Mouse (Mus musculus): ENCODE measurements at regions not wholly inside any gene's neighbourhood (a gene's known extent, or its start where the extent isn't known, plus 50 kb on each side); places are given as distances from the start of the nearest gene placed in this dataset.

GRCm38 (mm10) chr4:70160525-70161224, 249.6 kb downstream of the Cdk5rap2 start:
- H3K4me1 ChIP-seq (replicated peaks; ENCODE audit: control insufficient read depth in 2 of 2, insufficient read depth in 2 of 2, low read length in 1 of 2) = peaks cover 12 to 14% of the 10 kb centered on the region in 2 experiments
- H3K4me3 ChIP-seq (ENCODE audit: insufficient read depth in 1 of 2, low read depth in 2 of 2, low read length in 2 of 2) = no peak overlapping the region
- no peaks in the 10 kb centered on the region for H3K27me3 ChIP-seq (ENCODE audit: control insufficient read depth, insufficient read depth, low read length)
- 30% methylated on average over 1 of the region's 1 CpGs for WGBS (ENCODE audit: insufficient replicate concordance)
- H3K36me3 ChIP-seq (replicated peaks; ENCODE audit: control insufficient read depth, insufficient read depth, low read depth) = no peaks in the 10 kb centered on the region
- H3K4me2 ChIP-seq (ENCODE audit: low read depth) = no peak overlapping the region
- TF ChIP-seq EP300 (IDR thresholded peaks at IDR 0.05; ENCODE audit: low read depth) (no peak), CTCF (IDR thresholded peaks at IDR 0.05; ENCODE audit: low read depth) (no peak)
- H3K27ac ChIP-seq = peak overlapping the region; percentile 3; the same call in 1 of the 2 replicates
- H3K9ac ChIP-seq (replicated peaks) = no peak overlapping the region
- H3K9me3 ChIP-seq (ENCODE audit: control insufficient read depth, low read length) = no peaks in the 10 kb centered on the region
- DNase-seq (ENCODE audit: low read depth in 3 of 3, low spot score in 3 of 3) = no peak
- ATAC-seq (ENCODE audit: insufficient read depth) = peak; percentile 74; the same call in 1 of the 2 replicates

GRCm38 (mm10) chr4:70160062-70160461, 250.2 kb downstream of the Cdk5rap2 start:
- Histone ChIP-seq H3K27me3 (ENCODE audit: control insufficient read depth, insufficient read depth, low read length) (no peaks in the 10 kb centered on the region), H3K9me3 (ENCODE audit: control insufficient read depth, low read length) (no peaks in the 10 kb centered on the region), H3K4me2 (ENCODE audit: low read depth) (no peak overlapping the region; the same call in 1 of the 2 replicates), H3K9ac (replicated peaks) (no peak overlapping the region), H3K4me3 (ENCODE audit: insufficient read depth in 1 of 2, low read depth in 2 of 2, low read length in 2 of 2) (no peak overlapping the region), H3K4me1 (replicated peaks; ENCODE audit: control insufficient read depth in 2 of 2, insufficient read depth in 2 of 2, low read length in 1 of 2) (peaks cover 12 to 14% of the 10 kb centered on the region in 2 experiments), H3K36me3 (replicated peaks; ENCODE audit: control insufficient read depth, insufficient read depth, low read depth) (no peaks in the 10 kb centered on the region), H3K27ac (no peak overlapping the region)
- 61% methylated on average over 1 of the region's 1 CpGs for WGBS (ENCODE audit: insufficient replicate concordance)
- DNase-seq (ENCODE audit: low read depth in 3 of 3, low spot score in 3 of 3) (peak in 2 of 3 experiments; percentile 37 to 39), ATAC-seq (ENCODE audit: insufficient read depth) (peak; percentile 89)
- TF ChIP-seq EP300 (IDR thresholded peaks at IDR 0.05; ENCODE audit: low read depth) = peak; percentile 79
- no peak for TF ChIP-seq CTCF (IDR thresholded peaks at IDR 0.05; ENCODE audit: low read depth)

- H3K27me3 ChIP-seq (ENCODE audit: control insufficient read depth, insufficient read depth, low read length) = no peaks in the 10 kb centered on the region
- H3K9me3 ChIP-seq (ENCODE audit: control insufficient read depth, low read length) = no peaks in the 10 kb centered on the region
- no peak overlapping the region for H3K4me2 ChIP-seq (ENCODE audit: low read depth)
- TF ChIP-seq EP300 (IDR thresholded peaks at IDR 0.05; ENCODE audit: low read depth) (no peak), CTCF (IDR thresholded peaks at IDR 0.05; ENCODE audit: low read depth) (no peak)
- no peak overlapping the region for H3K27ac ChIP-seq
- no peak overlapping the region for H3K4me3 ChIP-seq (ENCODE audit: insufficient read depth in 1 of 2, low read depth in 2 of 2, low read length in 2 of 2)
- WGBS (ENCODE audit: insufficient replicate concordance) = 39% methylated on average over 3 of the region's 3 CpGs
- no peak overlapping the region for H3K9ac ChIP-seq (replicated peaks)
- ATAC-seq (ENCODE audit: insufficient read depth) (no peak), DNase-seq (ENCODE audit: low read depth in 3 of 3, low spot score in 3 of 3) (no peak)
- no peaks in the 10 kb centered on the region for H3K36me3 ChIP-seq (replicated peaks; ENCODE audit: control insufficient read depth, insufficient read depth, low read depth)
- peaks cover 2 to 3% of the 10 kb centered on the region in 2 experiments; a peak in 2 of 4 replicates for H3K4me1 ChIP-seq (replicated peaks; ENCODE audit: control insufficient read depth in 2 of 2, insufficient read depth in 2 of 2, low read length in 1 of 2)
Observed at GRCm38 (mm10) chr4:70153179-70153578, 257.1 kb downstream of the Cdk5rap2 start.

- Histone ChIP-seq H3K4me1 (replicated peaks; ENCODE audit: control insufficient read depth in 2 of 2, insufficient read depth in 2 of 2, low read length in 1 of 2) (no peaks in the 10 kb centered on the region), H3K4me2 (ENCODE audit: low read depth) (no peak overlapping the region), H3K9me3 (ENCODE audit: control insufficient read depth, low read length) (no peaks in the 10 kb centered on the region), H3K27ac (no peak overlapping the region), H3K4me3 (ENCODE audit: insufficient read depth in 1 of 2, low read depth in 2 of 2, low read length in 2 of 2) (no peak overlapping the region), H3K9ac (replicated peaks) (no peak overlapping the region), H3K36me3 (replicated peaks; ENCODE audit: control insufficient read depth, insufficient read depth, low read depth) (no peaks in the 10 kb centered on the region), H3K27me3 (ENCODE audit: control insufficient read depth, insufficient read depth, low read length) (no peaks in the 10 kb centered on the region)
- DNase-seq (ENCODE audit: low read depth in 3 of 3, low spot score in 3 of 3) = no peak
- no peak for ATAC-seq (ENCODE audit: insufficient read depth)
- no peak for TF ChIP-seq CTCF (IDR thresholded peaks at IDR 0.05; ENCODE audit: low read depth)
- TF ChIP-seq EP300 (IDR thresholded peaks at IDR 0.05; ENCODE audit: low read depth) = no peak
Observed at GRCm38 (mm10) chr4:70109011-70109410, 301.2 kb downstream of the Cdk5rap2 start.

GRCm38 (mm10) chr4:70105776-70106175, 304.5 kb downstream of the Cdk5rap2 start:
- WGBS (ENCODE audit: insufficient replicate concordance) = 51% methylated on average over 2 of the region's 2 CpGs
- no peak for ATAC-seq (ENCODE audit: insufficient read depth)

More at GRCm38 (mm10) chr4:70105776-70106175, 304.5 kb downstream of the Cdk5rap2 start:
- Histone ChIP-seq H3K9me3 (ENCODE audit: control insufficient read depth, low read length) (no peaks in the 10 kb centered on the region), H3K36me3 (replicated peaks; ENCODE audit: control insufficient read depth, insufficient read depth, low read depth) (no peaks in the 10 kb centered on the region), H3K4me1 (replicated peaks; ENCODE audit: control insufficient read depth in 2 of 2, insufficient read depth in 2 of 2, low read length in 1 of 2) (no peaks in the 10 kb centered on the region), H3K27me3 (ENCODE audit: control insufficient read depth, insufficient read depth, low read length) (no peaks in the 10 kb centered on the region), H3K27ac (no peak overlapping the region), H3K9ac (replicated peaks) (no peak overlapping the region), H3K4me3 (ENCODE audit: insufficient read depth in 1 of 2, low read depth in 2 of 2, low read length in 2 of 2) (no peak overlapping the region), H3K4me2 (ENCODE audit: low read depth) (no peak overlapping the region)
- no peak for DNase-seq (ENCODE audit: low read depth in 3 of 3, low spot score in 3 of 3)
- TF ChIP-seq CTCF (IDR thresholded peaks at IDR 0.05; ENCODE audit: low read depth) (no peak), EP300 (IDR thresholded peaks at IDR 0.05; ENCODE audit: low read depth) (no peak)

Measured in liver, embryonic 14.5 days (tissue).